Mouse (Mus musculus) thymus, adult 2 months (tissue): ENCODE measurements around the gene Irf2bp2. TPM values are rescaled to one million over a fixed set of nuclear protein-coding genes. Genes with fewer than 3 reads are reported as not detected.
A peak's percentile ranks its signal among the peaks of the same experiment; 100 is the strongest.

Experiments used
- DNase-seq: peaks from one replicate; pipeline ENCODE4 v3.0.0; 2021
- H3K27ac ChIP-seq: fragments of 200-500 bp; 2 replicates; pipeline ENCODE4 v1.5.1; 2012; ENCODE audit warnings: low read length, control low read depth; ENCODE audit not compliant: control insufficient read depth, insufficient read depth
- H3K27me3 ChIP-seq: fragments of 200-500 bp; 2 replicates; pipeline ENCODE4 v1.6.1; 2012; ENCODE audit warnings: mild to moderate bottlenecking, low read length, moderate library complexity, mixed read lengths; ENCODE audit not compliant: control insufficient read depth, insufficient read depth
- H3K36me3 ChIP-seq: fragments of 200-500 bp; 2 replicates; pipeline ENCODE4 v1.6.1; 2012; ENCODE audit warnings: mild to moderate bottlenecking, low read length, moderate library complexity; ENCODE audit not compliant: control insufficient read depth, insufficient read depth
- H3K4me1 ChIP-seq: fragments of 200-500 bp; replicated peaks from 2 replicates; pipeline ENCODE4 v1.6.1; 2012; ENCODE audit warnings: low read length; ENCODE audit not compliant: control insufficient read depth, insufficient read depth
- H3K4me3 ChIP-seq: fragments of 200-500 bp; 2 replicates; pipeline ENCODE4 v1.5.1; 2012; ENCODE audit warnings: mild to moderate bottlenecking, low read length, control low read depth, moderate library complexity; ENCODE audit not compliant: control insufficient read depth, insufficient read depth
- CTCF ChIP-seq: fragments of 200-500 bp; IDR thresholded peaks from 2 replicates; pipeline ENCODE4 v1.5.1; 2012; ENCODE audit warnings: mild to moderate bottlenecking, control low read depth, low read length, moderate library complexity, borderline replicate concordance; ENCODE audit not compliant: control insufficient read depth, poor library complexity, insufficient read depth; ENCODE audit errors: extremely low read depth
- POLR2A ChIP-seq: fragments of 200-500 bp; IDR thresholded peaks from 2 replicates; pipeline ENCODE4 v1.6.1; 2012; ENCODE audit warnings: mild to moderate bottlenecking, low read length, control low read depth, moderate library complexity; ENCODE audit not compliant: control insufficient read depth, poor library complexity, insufficient read depth; ENCODE audit errors: extremely low read depth
- WGBS: fragments of 180-500 bp; shearing (Covaris S2); methylation state at CpG from one replicate; pipeline ENCODE4 v1.1.7; 2018; 5-methylcytosine and 5-hydroxymethylcytosine counted together
- polyA plus RNA-seq: library from polyadenylated mRNA; depleted of rRNA; stranded (reverse); fragments of >200 nt; gene quantifications from 2 replicates; pipeline ENCODE4 v1.2.3, GENCODE M21; 2012

The Irf2bp2 gene
- polyA plus RNA-seq, 1 experiment = 71.7 TPM

DNA sequence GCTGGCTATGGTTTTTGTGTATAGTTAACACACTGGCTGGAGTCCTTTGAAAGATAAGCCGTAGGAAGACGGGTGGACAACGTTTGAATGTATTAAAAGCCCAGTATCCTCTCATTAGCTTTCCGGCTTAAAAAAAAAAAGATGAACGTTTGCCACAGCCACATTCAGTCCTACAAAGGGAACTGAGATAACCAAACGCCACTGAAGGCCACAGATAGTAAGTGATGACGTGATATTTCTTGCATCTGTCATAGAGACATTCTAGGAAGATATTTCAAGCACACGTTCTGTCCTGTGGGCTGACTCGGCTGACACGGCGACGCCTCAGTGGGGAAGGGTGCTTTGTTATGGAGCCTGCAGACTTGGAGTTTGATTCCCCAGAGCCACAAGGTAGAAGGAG lies 4.4 kb upstream of the Irf2bp2 start:
- no peak for TF ChIP-seq CTCF
- TF ChIP-seq POLR2A = no peak

DNA sequence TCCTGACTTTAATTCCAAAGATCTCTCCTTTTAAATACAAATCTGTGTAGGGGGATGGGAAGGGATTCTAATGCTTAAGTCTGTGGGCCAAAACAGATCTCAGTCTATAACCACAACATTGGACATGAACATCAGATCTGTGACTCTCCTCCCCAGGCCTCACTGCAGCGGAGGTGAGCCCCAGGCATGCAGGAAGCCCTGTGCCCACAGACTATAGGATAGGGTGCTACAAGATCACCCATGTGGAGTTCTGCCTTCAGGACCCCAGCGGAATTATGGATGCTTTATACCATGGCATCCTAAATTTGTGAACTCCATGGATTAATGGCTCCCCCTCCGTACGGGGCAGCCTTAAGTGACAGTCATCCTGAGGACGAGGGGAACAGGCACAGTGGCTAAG lies 2.9 kb upstream of the Irf2bp2 start:
- Histone ChIP-seq H3K27me3 (no peaks in the 10 kb centered on the region), H3K36me3 (no peaks in the 10 kb centered on the region), H3K4me1 (peaks cover 31% of the 10 kb centered on the region), H3K27ac (no peak overlapping the region), H3K4me3 (no peak overlapping the region)
- WGBS = 90% methylated on average over 5 of the region's 5 CpGs
- no peak for DNase-seq
- no peak for TF ChIP-seq POLR2A
- no peak for TF ChIP-seq CTCF

More for the DNA sequence above, 4.4 kb upstream of the Irf2bp2 start:
- Histone ChIP-seq H3K36me3 (no peaks in the 10 kb centered on the region), H3K4me3 (no peak overlapping the region), H3K27ac (no peak overlapping the region), H3K4me1 (peaks cover 32% of the 10 kb centered on the region), H3K27me3 (no peaks in the 10 kb centered on the region)
- 44% methylated on average over 12 of the region's 12 CpGs for WGBS
- DNase-seq = no peak

DNA sequence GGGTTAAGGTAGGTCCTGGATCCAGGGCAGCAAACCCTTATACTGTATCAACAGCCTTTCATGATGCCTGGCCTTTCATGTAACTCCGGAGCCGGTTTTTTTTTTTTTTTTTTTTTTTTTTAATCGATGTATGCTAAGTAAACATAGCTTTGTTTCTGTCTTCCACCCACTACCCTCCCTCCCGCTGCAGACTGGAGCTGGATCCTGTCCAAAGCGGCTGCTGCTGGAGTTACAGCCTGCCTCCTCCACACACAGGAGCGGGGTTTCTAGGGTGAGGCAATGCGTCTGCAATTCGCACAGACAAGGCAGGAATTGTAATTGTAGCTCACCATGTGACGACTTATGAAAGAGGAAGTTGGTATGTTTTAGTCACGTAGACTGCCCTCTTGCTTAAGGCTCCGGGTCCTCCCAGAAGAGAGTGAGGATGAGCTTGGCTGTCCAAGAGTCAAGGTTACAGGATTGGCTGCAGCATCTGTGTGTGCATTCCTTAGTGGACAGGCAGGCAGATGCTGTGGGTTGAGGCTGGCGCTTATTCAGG lies 2.4 kb upstream of the Irf2bp2 start:
- H3K4me3 ChIP-seq = peak overlapping the region; percentile 24; the same call in 1 of the 2 replicates
- no peak for TF ChIP-seq POLR2A
- no peak for TF ChIP-seq CTCF
- H3K4me1 ChIP-seq = peaks cover 27% of the 10 kb centered on the region

DNA sequence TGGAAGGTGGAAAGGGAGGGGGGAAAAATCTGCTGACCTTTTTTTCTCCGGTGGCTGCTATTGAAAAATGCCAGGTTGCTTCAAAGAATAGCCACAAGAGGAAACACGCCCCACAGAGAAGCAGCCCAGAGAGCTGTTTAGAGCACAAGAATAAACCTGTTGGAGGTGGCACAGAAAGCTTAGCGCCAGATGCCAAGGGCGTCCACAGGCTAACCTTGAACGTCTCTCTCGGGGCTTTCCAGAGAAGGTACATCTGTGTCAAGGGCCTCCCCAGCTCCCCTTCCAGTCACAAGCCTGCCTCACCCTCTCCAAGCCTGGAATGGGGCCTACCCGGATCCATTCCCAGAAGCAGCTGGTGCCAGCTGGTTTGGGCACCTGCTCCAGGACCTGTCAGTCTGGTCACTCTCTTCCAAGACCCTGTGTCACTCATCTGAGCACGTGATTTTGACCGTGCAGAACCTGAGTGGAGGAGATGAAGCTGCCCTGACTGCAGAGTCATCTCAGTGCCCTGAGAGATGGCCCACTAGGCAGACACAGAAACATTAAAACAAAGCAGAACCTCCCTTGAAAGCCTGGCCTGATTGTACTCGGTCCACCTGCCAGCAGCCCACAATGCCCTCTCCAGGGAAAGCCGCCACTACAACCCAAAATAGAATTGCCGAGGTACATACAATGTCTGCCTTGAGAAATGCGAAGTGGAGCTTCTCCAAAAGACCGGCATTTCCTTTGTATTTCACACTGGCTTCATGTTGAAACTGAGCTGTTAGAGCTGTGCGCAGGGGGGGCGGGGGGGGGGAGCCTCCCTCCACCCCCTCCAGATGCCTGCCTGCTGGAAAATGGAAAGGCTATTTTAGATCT lies 1.6 kb upstream of the Irf2bp2 start:
- TF ChIP-seq POLR2A (no peak), CTCF (no peak)
- Histone ChIP-seq H3K4me3 (peak overlapping the region; percentile 75), H3K36me3 (peaks cover 4% of the 10 kb centered on the region; the same call in 1 of the 2 replicates), H3K27ac (peak overlapping the region; percentile 83), H3K4me1 (peaks cover 22% of the 10 kb centered on the region), H3K27me3 (no peaks in the 10 kb centered on the region)
- DNase-seq = peak; percentile 50
- WGBS = 3% methylated on average over 16 of the region's 16 CpGs

More for the DNA sequence above, 2.4 kb upstream of the Irf2bp2 start:
- no peaks in the 10 kb centered on the region for H3K27me3 ChIP-seq
- WGBS = 6% methylated on average over 12 of the region's 12 CpGs
- peak; percentile 56 for DNase-seq
- peak overlapping the region; percentile 83 for H3K27ac ChIP-seq
- peaks cover 4% of the 10 kb centered on the region; the same call in 1 of the 2 replicates for H3K36me3 ChIP-seq

DNA sequence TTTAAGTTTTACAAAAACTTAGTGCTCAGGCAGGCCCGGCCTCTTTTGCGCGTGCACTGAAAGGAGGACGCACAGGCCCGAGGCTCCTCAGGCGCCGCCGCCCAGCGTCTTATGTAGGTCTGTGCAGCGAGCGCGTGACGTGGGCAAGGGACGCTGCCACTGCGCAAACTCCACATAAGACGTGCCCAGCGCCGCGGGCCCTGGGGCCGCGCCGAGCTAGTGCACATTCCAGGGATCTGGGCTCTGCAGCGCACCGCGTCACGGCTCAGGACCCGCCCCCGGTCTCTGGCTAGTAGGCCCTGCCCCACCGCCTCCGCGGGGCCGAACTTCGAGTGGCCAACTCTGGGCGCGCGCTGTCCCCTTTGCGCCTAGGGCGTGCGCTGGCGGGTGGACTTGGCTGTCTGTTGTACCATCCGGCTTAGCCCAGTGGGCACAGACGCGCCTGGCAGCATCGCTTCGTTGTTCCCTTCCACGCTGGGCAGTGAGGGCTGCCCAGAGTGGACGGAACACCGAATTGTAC lies 755 bp upstream of the Irf2bp2 start:
- Histone ChIP-seq H3K36me3 (peaks cover 4% of the 10 kb centered on the region; the same call in 1 of the 2 replicates), H3K4me3 (peak overlapping the region; percentile 75), H3K27me3 (no peaks in the 10 kb centered on the region), H3K4me1 (peaks cover 22% of the 10 kb centered on the region), H3K27ac (peak overlapping the region; percentile 90)
- DNase-seq = peak; percentile 92
- TF ChIP-seq CTCF = peak; percentile 62; the same call in 1 of the 2 replicates
- TF ChIP-seq POLR2A = peak; percentile 88
- WGBS = under 1% methylated on average over 48 of the region's 48 CpGs

DNA sequence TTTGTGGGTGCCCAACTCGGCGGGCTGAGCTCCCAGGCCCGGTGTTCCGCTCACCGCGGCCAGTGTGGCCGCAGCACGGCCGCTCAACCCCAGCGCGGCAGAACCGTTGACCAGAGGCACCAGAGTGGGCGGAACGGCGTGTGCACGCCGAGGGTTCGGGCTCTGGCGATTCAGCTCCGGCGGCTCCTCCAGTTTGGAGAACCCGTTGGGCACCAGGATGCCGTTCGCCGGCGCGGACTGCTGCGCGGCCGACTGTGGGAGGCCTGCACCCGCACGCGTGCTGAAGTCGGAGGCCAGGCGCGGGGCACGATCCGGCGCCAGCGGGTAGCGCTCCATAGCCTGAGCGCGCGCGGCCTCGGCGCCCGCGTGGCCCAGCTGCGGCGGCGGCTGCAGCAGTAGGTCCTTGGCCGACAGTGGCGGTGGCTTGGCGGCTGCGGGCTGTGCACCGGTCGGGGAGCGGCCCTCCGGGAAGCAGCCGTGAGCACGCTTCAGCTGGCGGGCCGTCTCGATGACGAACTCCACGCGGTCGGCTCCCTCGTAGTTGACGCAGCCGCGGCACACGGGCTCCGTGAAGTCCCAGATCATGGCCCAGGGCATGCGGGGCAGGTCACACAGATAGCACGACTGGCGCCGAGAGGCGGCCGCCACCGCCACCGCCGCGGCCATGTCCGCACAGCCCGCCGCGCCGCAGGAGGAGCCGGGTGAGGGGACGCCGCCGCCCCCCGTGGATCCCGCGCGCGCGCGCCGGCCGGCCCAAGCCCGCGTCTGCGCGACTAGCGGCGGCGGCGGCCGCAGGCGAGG lies 815 bp downstream of the Irf2bp2 start:
- WGBS = 5% methylated on average over 113 of the region's 113 CpGs
- Histone ChIP-seq H3K27ac (peak overlapping the region; percentile 93), H3K4me1 (peaks cover 26% of the 10 kb centered on the region), H3K27me3 (no peaks in the 10 kb centered on the region), H3K4me3 (peak overlapping the region; percentile 97), H3K36me3 (peaks cover 4% of the 10 kb centered on the region; the same call in 1 of the 2 replicates)
- peak; percentile 57 for DNase-seq
- TF ChIP-seq CTCF (no peak), POLR2A (no peak)
